Mouse (Mus musculus) thymus, adult 2 months (tissue): Measurements from ENCODE around the gene Fcho1. TPM values are rescaled to one million over a fixed set of nuclear protein-coding genes. Genes with fewer than 3 reads are reported as not detected.

Source experiments
- DNase-seq: peaks from one replicate; pipeline ENCODE4 v3.0.0; 2021
- H3K27ac ChIP-seq: fragments of 200-500 bp; 2 replicates; pipeline ENCODE4 v1.5.1; 2012; ENCODE audit warnings: low read length, control low read depth; ENCODE audit not compliant: control insufficient read depth, insufficient read depth
- H3K27me3 ChIP-seq: fragments of 200-500 bp; 2 replicates; pipeline ENCODE4 v1.6.1; 2012; ENCODE audit warnings: mild to moderate bottlenecking, low read length, moderate library complexity, mixed read lengths; ENCODE audit not compliant: control insufficient read depth, insufficient read depth
- H3K36me3 ChIP-seq: fragments of 200-500 bp; 2 replicates; pipeline ENCODE4 v1.6.1; 2012; ENCODE audit warnings: mild to moderate bottlenecking, low read length, moderate library complexity; ENCODE audit not compliant: control insufficient read depth, insufficient read depth
- H3K4me1 ChIP-seq: fragments of 200-500 bp; replicated peaks from 2 replicates; pipeline ENCODE4 v1.6.1; 2012; ENCODE audit warnings: low read length; ENCODE audit not compliant: control insufficient read depth, insufficient read depth
- H3K4me3 ChIP-seq: fragments of 200-500 bp; 2 replicates; pipeline ENCODE4 v1.5.1; 2012; ENCODE audit warnings: mild to moderate bottlenecking, low read length, control low read depth, moderate library complexity; ENCODE audit not compliant: control insufficient read depth, insufficient read depth
- CTCF ChIP-seq: fragments of 200-500 bp; IDR thresholded peaks from 2 replicates; pipeline ENCODE4 v1.5.1; 2012; ENCODE audit warnings: mild to moderate bottlenecking, control low read depth, low read length, moderate library complexity, borderline replicate concordance; ENCODE audit not compliant: control insufficient read depth, poor library complexity, insufficient read depth; ENCODE audit errors: extremely low read depth
- POLR2A ChIP-seq: fragments of 200-500 bp; IDR thresholded peaks from 2 replicates; pipeline ENCODE4 v1.6.1; 2012; ENCODE audit warnings: mild to moderate bottlenecking, low read length, control low read depth, moderate library complexity; ENCODE audit not compliant: control insufficient read depth, poor library complexity, insufficient read depth; ENCODE audit errors: extremely low read depth
- WGBS: fragments of 180-500 bp; shearing (Covaris S2); methylation state at CpG from one replicate; pipeline ENCODE4 v1.1.7; 2018; 5-methylcytosine and 5-hydroxymethylcytosine counted together
- polyA plus RNA-seq: library from polyadenylated mRNA; depleted of rRNA; stranded (reverse); fragments of >200 nt; gene quantifications from 2 replicates; pipeline ENCODE4 v1.2.3, GENCODE M21; 2012

The Fcho1 gene
- polyA plus RNA-seq, 1 experiment: 767 TPM

GRCm38 (mm10) chr8:71717096-71717495 is 8.4 kb downstream of the Fcho1 start:
- no peaks in the 10 kb centered on the region for H3K27me3 ChIP-seq
- 95% methylated on average over 12 of the region's 12 CpGs for WGBS
- peaks cover 20% of the 10 kb centered on the region for H3K4me1 ChIP-seq
- peaks cover 63% of the 10 kb centered on the region for H3K36me3 ChIP-seq
- DNase-seq: no peak
- H3K4me3 ChIP-seq: no peak overlapping the region
- H3K27ac ChIP-seq: no peak overlapping the region
- TF ChIP-seq CTCF (no peak), POLR2A (no peak)

GRCm38 (mm10) chr8:71716561-71717053 is 8.9 kb downstream of the Fcho1 start:
- Histone ChIP-seq H3K27ac (no peak overlapping the region), H3K36me3 (peaks cover 68% of the 10 kb centered on the region), H3K4me1 (peaks cover 16% of the 10 kb centered on the region), H3K27me3 (no peaks in the 10 kb centered on the region), H3K4me3 (no peak overlapping the region)
- 95% methylated on average over 13 of the region's 13 CpGs for WGBS
- no peak for DNase-seq
- TF ChIP-seq CTCF: no peak

- Histone ChIP-seq H3K36me3 (peaks cover 74% of the 10 kb centered on the region), H3K4me1 (peaks cover 6% of the 10 kb centered on the region), H3K27me3 (no peaks in the 10 kb centered on the region), H3K4me3 (no peak overlapping the region), H3K27ac (no peak overlapping the region)
- 84% methylated on average over 8 of the region's 8 CpGs for WGBS
- DNase-seq: no peak
- no peak for TF ChIP-seq CTCF
- TF ChIP-seq POLR2A: no peak
Measured at GRCm38 (mm10) chr8:71715531-71715930, 10.0 kb downstream of the Fcho1 start.

GRCm38 (mm10) chr8:71711574-71711973 is 13.9 kb downstream of the Fcho1 start:
- 67% methylated on average over 2 of the region's 2 CpGs for WGBS
- no peaks in the 10 kb centered on the region for H3K4me1 ChIP-seq

GRCm38 (mm10) chr8:71709800-71710446 is 15.6 kb downstream of the Fcho1 start:
- Histone ChIP-seq H3K36me3 (peaks cover 53% of the 10 kb centered on the region), H3K4me1 (no peaks in the 10 kb centered on the region), H3K27ac (no peak overlapping the region), H3K27me3 (no peaks in the 10 kb centered on the region), H3K4me3 (no peak overlapping the region)
- TF ChIP-seq POLR2A (no peak), CTCF (peak; percentile 38; the same call in 1 of the 2 replicates)
- WGBS: 76% methylated on average over 25 of the region's 25 CpGs
- DNase-seq: peak; percentile 72

More at GRCm38 (mm10) chr8:71711574-71711973, 13.9 kb downstream of the Fcho1 start:
- Histone ChIP-seq H3K4me3 (no peak overlapping the region), H3K27me3 (no peaks in the 10 kb centered on the region), H3K27ac (no peak overlapping the region), H3K36me3 (peaks cover 68% of the 10 kb centered on the region)
- DNase-seq: no peak
- no peak for TF ChIP-seq POLR2A
- TF ChIP-seq CTCF: no peak

- no peak for TF ChIP-seq POLR2A
- TF ChIP-seq CTCF: no peak
- H3K36me3 ChIP-seq: peaks cover 46% of the 10 kb centered on the region
- no peaks in the 10 kb centered on the region for H3K4me1 ChIP-seq
- no peak for DNase-seq
- WGBS: 92% methylated on average over 25 of the region's 25 CpGs
- H3K27me3 ChIP-seq: no peaks in the 10 kb centered on the region
- no peak overlapping the region for H3K27ac ChIP-seq
- no peak overlapping the region for H3K4me3 ChIP-seq
Measured at GRCm38 (mm10) chr8:71709134-71709799, 16.2 kb downstream of the Fcho1 start.
